Mouse (Mus musculus) MEL (cell line): ENCODE data around the gene Rad51b. TPM values are rescaled to one million over a fixed set of nuclear protein-coding genes. Genes with fewer than 3 reads are reported as not detected.

Source experiments
- DNase-seq: peaks from one replicate; pipeline ENCODE4 v3.0.0; 2011; ENCODE audit warnings: low read depth, low spot score
- H3K27ac ChIP-seq: 2 replicates; pipeline ENCODE4 v1.5.1; 2012; ENCODE audit warnings: low read depth, mild to moderate bottlenecking, control low read depth, low read length, moderate library complexity; ENCODE audit not compliant: control insufficient read depth
- H3K27me3 ChIP-seq, 2 experiments: fragments of 150-350 bp in 1 of 2; sonication (generic) in 1 of 2; 2 replicates each; pipeline ENCODE4 v1.6.1; 2012; ENCODE audit warnings: low read length in 2 of 2, mild to moderate bottlenecking in 2 of 2, improper control_type of control experiment in 1 of 2, moderate library complexity in 1 of 2; ENCODE audit not compliant: insufficient read depth in 2 of 2, control insufficient read depth in 1 of 2
- H3K36me3 ChIP-seq, 2 experiments: 2 replicates each; pipeline ENCODE4 v1.6.1; 2012 to 2014; ENCODE audit warnings: low read length in 2 of 2, improper control_type of control experiment in 1 of 2, inconsistent platforms in 1 of 2, mild to moderate bottlenecking in 1 of 2; ENCODE audit not compliant: insufficient read depth in 2 of 2, control insufficient read depth in 1 of 2
- H3K4me1 ChIP-seq, 2 experiments: fragments of 150-350 bp in 1 of 2; sonication (generic) in 1 of 2; 2 replicates each; pipeline ENCODE4 v1.6.1; 2012; ENCODE audit warnings: low read length in 2 of 2, improper control_type of control experiment in 1 of 2, mild to moderate bottlenecking in 1 of 2; ENCODE audit not compliant: insufficient read depth in 2 of 2, control insufficient read depth in 1 of 2
- H3K4me3 ChIP-seq, 2 experiments: fragments of 150-350 bp in 1 of 2; sonication (generic) in 1 of 2; 2 replicates each; pipeline ENCODE4 v1.5.1; 2012; ENCODE audit warnings: low read depth in 2 of 2, low read length in 2 of 2, mild to moderate bottlenecking in 2 of 2, moderate library complexity in 2 of 2, control low read depth in 1 of 2, improper control_type of control experiment in 1 of 2; ENCODE audit not compliant: control insufficient read depth in 1 of 2, insufficient read depth in 1 of 2
- H3K79me2 ChIP-seq: 2 replicates; pipeline ENCODE4 v1.6.1; 2012; ENCODE audit warnings: mild to moderate bottlenecking, low read length, moderate library complexity; ENCODE audit not compliant: control insufficient read depth, poor library complexity, insufficient read depth
- H3K9ac ChIP-seq: 2 replicates; pipeline ENCODE4 v1.6.1; 2012; ENCODE audit warnings: low read depth, mild to moderate bottlenecking, control low read depth, low read length, moderate library complexity; ENCODE audit not compliant: control insufficient read depth, poor library complexity, severe bottlenecking
- H3K9me3 ChIP-seq: fragments of 150-350 bp; sonication (generic); replicated peaks from 2 replicates; pipeline ENCODE4 v1.6.1; 2012; ENCODE audit warnings: mild to moderate bottlenecking, low read length, improper control_type of control experiment, moderate library complexity; ENCODE audit not compliant: insufficient read depth
- BHLHE40 ChIP-seq: IDR thresholded peaks from 2 replicates; pipeline ENCODE4 v1.6.1; 2012; ENCODE audit warnings: low read depth, mild to moderate bottlenecking, inconsistent platforms, low read length, improper control_type of control experiment, borderline replicate concordance
- CHD1 ChIP-seq: IDR thresholded peaks from 2 replicates; pipeline ENCODE4 v1.6.1; 2012; ENCODE audit warnings: low read depth, mild to moderate bottlenecking, inconsistent platforms, low read length, improper control_type of control experiment
- EP300 ChIP-seq, 2 experiments: IDR thresholded peaks; 2 replicates each; pipeline ENCODE4 v1.6.1; 2011; ENCODE audit warnings: improper control_type of control experiment in 2 of 2, low read length in 2 of 2, low read depth in 1 of 2, mild to moderate bottlenecking in 1 of 2
- GABPA ChIP-seq: IDR thresholded peaks from 2 replicates; pipeline ENCODE4 v1.6.1; 2012; ENCODE audit warnings: low read depth, mild to moderate bottlenecking, inconsistent platforms, low read length, improper control_type of control experiment, moderate library complexity
- GATA1 ChIP-seq: IDR thresholded peaks from 2 replicates; pipeline ENCODE4 v1.6.1; 2011; ENCODE audit warnings: low read depth, low read length, improper control_type of control experiment
- HCFC1 ChIP-seq: IDR thresholded peaks from 2 replicates; pipeline ENCODE4 v1.6.1; 2012; ENCODE audit warnings: low read depth, mild to moderate bottlenecking, inconsistent platforms, low read length, improper control_type of control experiment, moderate library complexity
- JUND ChIP-seq: IDR thresholded peaks from 2 replicates; pipeline ENCODE4 v1.6.1; 2011; ENCODE audit warnings: low read depth, mild to moderate bottlenecking, improper control_type of control experiment, low read length
- KAT2A ChIP-seq: conservative IDR thresholded peaks from 2 replicates; pipeline ENCODE4 v1.6.1; 2012; ENCODE audit warnings: low read depth, low read length, improper control_type of control experiment, inconsistent platforms
- MAFK ChIP-seq: IDR thresholded peaks from 2 replicates; pipeline ENCODE4 v1.6.1; 2011; ENCODE audit warnings: low read depth, mild to moderate bottlenecking, low read length, improper control_type of control experiment, borderline replicate concordance
- MAX ChIP-seq: IDR thresholded peaks from 2 replicates; pipeline ENCODE4 v1.6.1; 2011; ENCODE audit warnings: low read length, improper control_type of control experiment
- MAZ ChIP-seq: IDR thresholded peaks from 2 replicates; pipeline ENCODE4 v1.6.1; 2012; ENCODE audit warnings: low read depth, mild to moderate bottlenecking, inconsistent platforms, low read length, improper control_type of control experiment
- MEF2A ChIP-seq: IDR thresholded peaks from 2 replicates; pipeline ENCODE4 v1.6.1; 2014; ENCODE audit warnings: low read depth, mild to moderate bottlenecking, inconsistent platforms, low read length, improper control_type of control experiment; ENCODE audit not compliant: poor library complexity, insufficient replicate concordance, severe bottlenecking; ENCODE audit errors: extremely low read depth
- MYC ChIP-seq: IDR thresholded peaks from 2 replicates; pipeline ENCODE4 v1.6.1; 2011; ENCODE audit warnings: low read depth, mild to moderate bottlenecking, low read length, improper control_type of control experiment, moderate library complexity
- NRF1 ChIP-seq: IDR thresholded peaks from 2 replicates; pipeline ENCODE4 v1.6.1; 2014; ENCODE audit warnings: low read depth, mild to moderate bottlenecking, inconsistent platforms, low read length, improper control_type of control experiment, moderate library complexity; ENCODE audit not compliant: poor library complexity, insufficient read depth, severe bottlenecking
- POLR2AphosphoS2 ChIP-seq: IDR thresholded peaks from 2 replicates; pipeline ENCODE4 v1.6.1; 2011; ENCODE audit warnings: low read length, improper control_type of control experiment
- RAD21 ChIP-seq: IDR thresholded peaks from 2 replicates; pipeline ENCODE4 v1.6.1; 2011; ENCODE audit warnings: mild to moderate bottlenecking, low read depth, low read length, improper control_type of control experiment
- RCOR1 ChIP-seq: IDR thresholded peaks from 2 replicates; pipeline ENCODE4 v1.6.1; 2012; ENCODE audit warnings: low read depth, mild to moderate bottlenecking, inconsistent platforms, low read length, improper control_type of control experiment
- TBP ChIP-seq: IDR thresholded peaks from 2 replicates; pipeline ENCODE4 v1.8.0; 2011; ENCODE audit warnings: low read depth, low read length, improper control_type of control experiment
- TCF12 ChIP-seq: IDR thresholded peaks from 2 replicates; pipeline ENCODE4 v1.6.1; 2014; ENCODE audit warnings: low read depth, mild to moderate bottlenecking, inconsistent platforms, low read length, improper control_type of control experiment, moderate library complexity
- UBTF ChIP-seq: IDR thresholded peaks from 2 replicates; pipeline ENCODE4 v1.6.1; 2012; ENCODE audit warnings: low read depth, mild to moderate bottlenecking, inconsistent platforms, low read length, improper control_type of control experiment, moderate library complexity, borderline replicate concordance; ENCODE audit not compliant: insufficient read depth
- USF1 ChIP-seq: IDR thresholded peaks from 2 replicates; pipeline ENCODE4 v1.6.1; 2014; ENCODE audit warnings: low read depth, mild to moderate bottlenecking, inconsistent platforms, low read length, improper control_type of control experiment, moderate library complexity
- ZC3H11A ChIP-seq: IDR thresholded peaks from 2 replicates; pipeline ENCODE4 v1.6.1; 2012; ENCODE audit warnings: low read depth, mild to moderate bottlenecking, inconsistent platforms, low read length, improper control_type of control experiment
- ZKSCAN1 ChIP-seq: IDR thresholded peaks from 2 replicates; pipeline ENCODE4 v1.6.1; 2012; ENCODE audit warnings: low read depth, mild to moderate bottlenecking, inconsistent platforms, low read length, improper control_type of control experiment, moderate library complexity
- ZMIZ1 ChIP-seq: IDR thresholded peaks from 2 replicates; pipeline ENCODE4 v1.6.1; 2012; ENCODE audit warnings: low read depth, mild to moderate bottlenecking, inconsistent platforms, low read length, improper control_type of control experiment, moderate library complexity
- ZNF384 ChIP-seq: IDR thresholded peaks from 2 replicates; pipeline ENCODE4 v1.6.1; 2012; ENCODE audit warnings: low read depth, mild to moderate bottlenecking, inconsistent platforms, low read length, improper control_type of control experiment
- polyA plus RNA-seq, 2 experiments: library from polyadenylated mRNA; stranded (reverse) in 1 of 2; unstranded in 1 of 2; fragments of >175 nt in 1 of 2; fragments of >200 nt in 1 of 2; gene quantifications; 2 replicates each; pipeline versions ENCODE4 v1.2.1 to v1.2.4; 2012; ENCODE audit warnings: low replicate concordance in 2 of 2, low read depth in 1 of 2; ENCODE audit not compliant: insufficient read length in 2 of 2, insufficient read depth in 1 of 2, missing spikeins in 1 of 2
- total RNA-seq: library from RNA; depleted of rRNA; stranded (reverse); fragments of 300-350 nt; gene quantifications from 2 replicates; pipeline ENCODE4 v1.2.3, GENCODE M21; 2012

Rad51b gene
- total and polyA plus RNA-seq, 3 experiments = 3.6 to 5.7 TPM; not detected in 1

GRCm38 (mm10) chr12:79493481-79493880, 196.4 kb downstream of the Rad51b start:
- Histone ChIP-seq H3K9me3 (no peaks in the 10 kb centered on the region), H3K4me3 (no peak overlapping the region), H3K9ac (no peak overlapping the region), H3K27me3 (no peaks in the 10 kb centered on the region), H3K27ac (no peak overlapping the region), H3K36me3 (no peaks in the 10 kb centered on the region), H3K4me1 (no peaks in the 10 kb centered on the region), H3K79me2 (no peaks in the 10 kb centered on the region)
- TF ChIP-seq NRF1 (no peak), TCF12 (no peak), TBP (no peak), MAX (no peak), MYC (no peak), GABPA (no peak), JUND (no peak), USF1 (no peak), MAZ (no peak), EP300 (IDR thresholded peaks at IDR 0.05; ENCODE audit: low read depth in 1 of 2, low read length in 2 of 2) (no peak), ZC3H11A (no peak), GATA1 (no peak), ZNF384 (no peak), BHLHE40 (no peak), RCOR1 (no peak), ZKSCAN1 (no peak), RAD21 (no peak), KAT2A (no peak), CHD1 (no peak), MEF2A (no peak)
- DNase-seq = no peak

- Histone ChIP-seq H3K27me3 (no peaks in the 10 kb centered on the region), H3K4me3 (no peak overlapping the region), H3K9ac (no peak overlapping the region), H3K4me1 (peaks cover 10 to 16% of the 10 kb centered on the region in 2 experiments), H3K36me3 (peaks cover 0 to 26% of the 10 kb centered on the region in 2 experiments; a peak in 2 of 4 replicates), H3K79me2 (no peaks in the 10 kb centered on the region), H3K27ac (no peak overlapping the region), H3K9me3 (no peaks in the 10 kb centered on the region)
- DNase-seq = no peak
- no peak for TF ChIP-seq KAT2A
- TF ChIP-seq UBTF = no peak
- no peak for TF ChIP-seq RAD21
- no peak for TF ChIP-seq POLR2AphosphoS2
- no peak for TF ChIP-seq HCFC1
- no peak for TF ChIP-seq GABPA
- TF ChIP-seq ZMIZ1 = no peak
- TF ChIP-seq MAFK = no peak
- TF ChIP-seq NRF1 = no peak
- TF ChIP-seq ZKSCAN1 = no peak
These were observed 201.2 kb downstream of the Rad51b start for GRCm38 (mm10) chr12:79498326-79498725.
